Mouse (Mus musculus) myocyte (in vitro differentiated cells): ENCODE measurements at regions not wholly inside any gene's neighbourhood (a gene's known extent, or its start where the extent isn't known, plus 50 kb on each side); places are given as distances from the start of the nearest gene placed in this dataset.

Experiments
- CEBPB ChIP-seq: IDR thresholded peaks from 2 replicates; pipeline ENCODE4 v1.6.1; 2011; ENCODE audit warnings: mild to moderate bottlenecking, moderate library complexity; ENCODE audit not compliant: poor library complexity, insufficient read depth, severe bottlenecking
- E2F4 ChIP-seq: IDR thresholded peaks from one replicate; pipeline ENCODE4 v1.6.1; 2011; ENCODE audit warnings: mild to moderate bottlenecking, control low read depth, moderate library complexity; ENCODE audit not compliant: insufficient read depth
- MAX ChIP-seq: IDR thresholded peaks from one replicate; pipeline ENCODE4 v1.6.1; 2011; ENCODE audit warnings: low read depth, mild to moderate bottlenecking, control low read depth
- MYOG ChIP-seq, 3 experiments: IDR thresholded peaks; one replicate each; pipeline ENCODE4 v1.6.1; 2011; ENCODE audit warnings: control low read depth in 2 of 3, low read depth in 2 of 3, mild to moderate bottlenecking in 2 of 3; ENCODE audit not compliant: insufficient read length in 2 of 3, control insufficient read depth in 1 of 3, insufficient read depth in 1 of 3
- POLR2A ChIP-seq: IDR thresholded peaks from one replicate; pipeline ENCODE4 v1.6.1; 2011; ENCODE audit warnings: low read depth, mild to moderate bottlenecking, control low read depth, moderate library complexity; ENCODE audit not compliant: insufficient read length
- POLR2AphosphoS2 ChIP-seq: IDR thresholded peaks from one replicate; pipeline ENCODE4 v1.6.1; 2011; ENCODE audit warnings: low read depth, control low read depth; ENCODE audit not compliant: insufficient read length
- REST ChIP-seq: IDR thresholded peaks from one replicate; pipeline ENCODE4 v1.6.1; 2011; ENCODE audit warnings: mild to moderate bottlenecking, control low read depth, moderate library complexity; ENCODE audit not compliant: insufficient read depth, insufficient read length
- SRF ChIP-seq: IDR thresholded peaks from one replicate; pipeline ENCODE4 v1.6.1; 2011; ENCODE audit warnings: low read depth; ENCODE audit not compliant: control insufficient read depth, insufficient read length
- TCF12 ChIP-seq: IDR thresholded peaks from one replicate; pipeline ENCODE4 v1.6.1; 2011; ENCODE audit warnings: mild to moderate bottlenecking, control low read depth; ENCODE audit not compliant: poor library complexity, insufficient read depth, severe bottlenecking
- USF1 ChIP-seq: IDR thresholded peaks from one replicate; pipeline ENCODE4 v1.6.1; 2011; ENCODE audit warnings: low read depth, mild to moderate bottlenecking, control low read depth, moderate library complexity

DNA sequence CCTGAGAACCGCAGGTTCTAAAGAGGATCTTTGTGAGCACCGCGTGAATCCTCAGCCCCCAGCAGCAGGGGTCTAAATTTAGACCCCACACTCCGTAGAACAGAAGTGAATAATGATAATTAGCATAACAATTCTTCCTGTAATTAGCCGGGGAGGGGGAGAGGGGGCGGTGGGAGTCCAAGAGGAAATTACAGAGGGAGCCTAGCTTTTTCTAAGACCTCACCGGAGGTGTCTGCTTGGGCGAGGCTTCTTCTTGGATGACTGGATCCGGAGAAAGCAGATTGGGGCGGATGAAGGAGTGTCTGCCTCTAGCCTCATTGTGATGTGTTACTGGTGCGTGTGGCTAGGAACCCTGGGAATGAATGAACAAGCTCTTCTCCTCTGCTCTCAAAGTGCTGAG, 177.2 kb upstream of the Grik3 start:
- TF ChIP-seq POLR2A (no peak), REST (no peak), CEBPB (no peak), USF1 (no peak), E2F4 (no peak), MYOG (IDR thresholded peaks at IDR 0.05; ENCODE audit: control insufficient read depth in 1 of 3, insufficient read depth in 1 of 3, insufficient read length in 2 of 3, low read depth in 2 of 3) (no peak), TCF12 (no peak), SRF (no peak), MAX (no peak), POLR2AphosphoS2 (no peak)
